Mouse (Mus musculus) forebrain, postnatal 0 days (tissue): ENCODE measurements at regions not wholly inside any gene's neighbourhood (a gene's known extent, or its start where the extent isn't known, plus 50 kb on each side); places are given as distances from the start of the nearest gene placed in this dataset.
"Not testable (repeated sequence)": the region's sequence is repeated elsewhere in the genome, so short reads cannot be mapped to it uniquely, and the experiment has no call there.

Experiments
- ATAC-seq: fragments of 200-750 bp; cut with Nextera tagmentation; 2 replicates; pipeline ENCODE4 v1.8.0; 2017; ENCODE audit warnings: mild to moderate bottlenecking, moderate library complexity
- DNase-seq: peaks from one replicate; pipeline ENCODE4 v3.0.0-alpha.2; 2015
- H3K27ac ChIP-seq: fragments of 300-500 bp; sonication (generic); 2 replicates; pipeline ENCODE4 v1.5.1; 2014; ENCODE audit warnings: low read depth, mild to moderate bottlenecking, antibody characterized with exemption, low read length, moderate library complexity, mixed read lengths
- H3K27me3 ChIP-seq: fragments of 300-500 bp; sonication (generic); 2 replicates; pipeline ENCODE4 v1.6.1; 2014; ENCODE audit warnings: mild to moderate bottlenecking, low read length, mixed read lengths; ENCODE audit not compliant: insufficient read depth
- H3K36me3 ChIP-seq: fragments of 300-500 bp; sonication (generic); 2 replicates; pipeline ENCODE4 v1.6.1; 2014; ENCODE audit warnings: mild to moderate bottlenecking, moderate library complexity; ENCODE audit not compliant: insufficient read depth
- H3K4me1 ChIP-seq: fragments of 300-500 bp; sonication (generic); 2 replicates; pipeline ENCODE4 v1.6.1; 2014; ENCODE audit warnings: antibody characterized with exemption; ENCODE audit not compliant: insufficient read depth
- H3K4me2 ChIP-seq: fragments of 300-500 bp; sonication (generic); 2 replicates; pipeline ENCODE4 v1.6.1; 2014; ENCODE audit warnings: low read depth, mild to moderate bottlenecking, moderate library complexity
- H3K4me3 ChIP-seq: fragments of 300-500 bp; sonication (generic); 2 replicates; pipeline ENCODE4 v1.5.1; 2014; ENCODE audit warnings: low read depth, low read length, mixed read lengths
- H3K9ac ChIP-seq: fragments of 300-500 bp; sonication (generic); 2 replicates; pipeline ENCODE4 v1.6.1; 2014; ENCODE audit warnings: mild to moderate bottlenecking
- H3K9me3 ChIP-seq: fragments of 300-500 bp; sonication (generic); 2 replicates; pipeline ENCODE4 v1.6.1; 2016; ENCODE audit warnings: low read length
- CTCF ChIP-seq: sonication (generic); IDR thresholded peaks from 2 replicates; pipeline ENCODE4 v1.5.1; 2016; ENCODE audit warnings: antibody characterized with exemption, control low read depth, low read depth
- WGBS: fragments of 180-500 bp; shearing (Covaris S2); extraction: QIAGEN DNeasy Blood & Tissue Kit; methylation state at CpG from one replicate; pipeline ENCODE4 v1.1.7; 2014; 5-methylcytosine and 5-hydroxymethylcytosine counted together

DNA sequence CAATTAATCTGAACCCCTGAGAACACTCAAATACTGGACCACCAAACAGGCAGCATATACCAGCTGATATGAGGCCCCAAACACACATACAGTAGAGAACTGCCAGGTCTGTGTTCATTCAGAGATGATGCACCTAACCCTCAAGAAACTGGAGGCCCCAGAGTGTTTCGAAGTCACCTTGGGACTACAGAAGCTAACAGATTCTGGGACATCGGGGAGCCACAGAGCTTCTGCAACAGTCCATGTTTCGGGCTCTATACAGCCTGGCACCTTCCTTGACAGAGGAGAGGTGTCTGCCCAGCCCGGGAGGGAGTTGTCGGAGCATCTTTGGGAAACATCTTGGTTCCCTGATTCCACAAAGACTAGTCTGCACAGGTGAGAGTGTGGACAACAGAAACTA is 1259.3 kb upstream of the Ptprd start:
- H3K36me3 ChIP-seq, H3K27ac ChIP-seq, H3K27me3 ChIP-seq, H3K4me1 ChIP-seq, H3K9me3 ChIP-seq, H3K9ac ChIP-seq, ATAC-seq, H3K4me2 ChIP-seq, H3K4me3 ChIP-seq, DNase-seq: not testable (repeated sequence)
- 88% methylated on average over 5 of the region's 5 CpGs for WGBS

DNA sequence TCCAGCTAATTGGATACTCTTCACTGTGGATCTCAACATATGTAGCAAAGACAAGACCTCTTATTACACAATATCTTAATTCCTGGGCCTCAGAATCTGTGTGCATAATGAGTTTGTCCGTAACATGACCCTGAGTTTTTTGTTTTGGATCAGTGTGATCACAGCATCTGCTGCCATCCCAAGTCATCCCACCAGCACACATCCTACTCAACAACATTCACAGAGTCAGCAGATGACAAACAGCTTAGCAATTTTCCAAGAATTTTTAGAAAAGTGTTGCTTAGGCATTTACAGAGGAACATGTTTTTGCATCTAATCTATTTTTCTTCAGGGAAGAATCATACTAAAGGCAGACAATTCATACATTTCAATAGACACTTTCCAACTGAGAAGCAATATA is 1251.8 kb upstream of the Ptprd start:
- no peak overlapping the region for H3K4me2 ChIP-seq
- no peak overlapping the region for H3K9ac ChIP-seq
- H3K9me3 ChIP-seq, result no peaks in the 10 kb centered on the region
- no peak overlapping the region for H3K27ac ChIP-seq
- H3K27me3 ChIP-seq, result no peaks in the 10 kb centered on the region
- ATAC-seq (peak; percentile 48), DNase-seq (peak; percentile 11)
- H3K4me1 ChIP-seq, result no peaks in the 10 kb centered on the region
- 69% methylated on average over 1 of the region's 1 CpGs for WGBS
- H3K36me3 ChIP-seq, result no peaks in the 10 kb centered on the region
- no peak overlapping the region for H3K4me3 ChIP-seq
- TF ChIP-seq CTCF, result no peak
